Mouse (Mus musculus): ENCODE data around the gene Inf2.

The Inf2 gene

GRCm38 (mm10) chr12:112571064-112571463 lies 17.5 kb upstream of the Inf2 start:
- DNase-seq = no peak

DNA sequence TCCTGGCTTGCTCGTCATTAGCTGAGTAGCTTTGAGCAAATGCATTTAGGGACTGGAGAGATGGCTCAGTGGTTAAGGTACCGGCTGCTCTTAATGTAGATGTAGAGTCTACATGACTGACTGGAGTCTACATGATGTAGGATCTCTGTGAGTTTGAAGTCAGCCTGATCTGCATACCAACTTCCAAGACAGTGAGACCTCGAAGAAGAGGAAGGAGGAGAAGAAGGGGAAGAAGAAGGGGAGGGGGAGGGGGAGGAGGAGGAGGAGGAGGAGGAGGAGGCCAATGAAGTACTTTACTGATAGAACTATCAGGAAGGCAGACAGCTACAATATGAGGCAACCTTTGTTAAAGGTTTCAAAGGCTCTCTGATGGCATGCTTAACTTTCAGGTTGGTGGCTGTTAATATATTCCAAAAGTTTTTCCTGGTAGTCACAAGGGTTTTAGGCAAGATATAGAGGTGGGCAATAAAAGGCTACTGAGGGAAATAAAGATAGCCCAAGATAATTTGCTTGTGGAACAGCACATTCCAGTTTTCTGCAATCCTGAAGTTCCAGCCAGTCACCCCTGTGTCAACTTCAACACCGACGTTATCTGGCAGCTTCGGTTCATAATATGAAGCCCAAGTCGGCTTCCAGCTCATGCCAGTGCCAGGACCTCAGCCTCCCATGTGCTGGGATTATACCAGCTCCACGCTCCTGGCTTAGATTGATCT lies 13.2 kb upstream of the Inf2 start:
- DNase-seq = no peak

DNA sequence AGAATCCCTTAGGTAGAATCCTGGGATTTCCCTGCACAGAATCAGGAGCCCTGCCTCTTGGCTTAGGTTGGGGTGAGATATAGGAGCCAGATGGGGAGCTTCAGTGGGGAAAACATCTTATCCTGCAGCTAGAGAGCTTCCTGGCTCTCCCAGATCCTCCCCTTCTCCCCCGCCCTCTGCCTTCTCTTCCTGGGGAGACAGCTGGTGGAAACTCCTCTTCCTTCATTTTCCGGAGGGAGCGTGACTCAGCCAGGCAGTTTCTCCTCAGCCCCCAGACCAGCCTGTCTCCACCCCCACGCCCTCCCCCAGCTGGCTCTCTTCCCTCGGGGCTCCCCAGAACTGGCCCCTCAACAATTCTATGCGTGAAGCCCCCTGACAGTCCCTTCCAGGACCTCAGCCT lies 12.2 kb upstream of the Inf2 start:
- DNase-seq = no peak

- no peak for DNase-seq
Observed at GRCm38 (mm10) chr12:112576749-112577148, 11.8 kb upstream of the Inf2 start.

- DNase-seq = no peak
Observed at GRCm38 (mm10) chr12:112578296-112579090, 10.1 kb upstream of the Inf2 start.

GRCm38 (mm10) chr12:112579430-112579829 lies 9.2 kb upstream of the Inf2 start:
- no peak for DNase-seq

DNA sequence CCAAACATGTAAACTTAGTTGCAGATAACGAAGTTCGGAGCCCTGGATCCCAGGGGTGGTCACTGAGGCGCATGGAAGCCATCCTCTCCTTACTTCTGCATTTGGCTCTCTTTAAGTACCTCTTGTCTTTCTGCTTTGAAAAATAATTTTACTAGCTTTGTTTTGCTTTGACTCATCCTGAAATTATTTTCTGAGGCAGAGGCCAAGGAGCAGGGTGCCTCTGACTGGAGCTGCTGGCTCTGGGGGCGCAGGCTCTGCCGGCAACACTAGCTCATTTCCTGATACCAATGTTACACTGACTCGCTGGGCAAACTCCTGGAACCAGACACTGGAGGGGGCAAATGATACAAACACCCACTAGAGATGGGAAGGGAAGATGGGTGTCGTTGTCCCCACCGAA lies 8.7 kb upstream of the Inf2 start:
- no peak for DNase-seq

DNA sequence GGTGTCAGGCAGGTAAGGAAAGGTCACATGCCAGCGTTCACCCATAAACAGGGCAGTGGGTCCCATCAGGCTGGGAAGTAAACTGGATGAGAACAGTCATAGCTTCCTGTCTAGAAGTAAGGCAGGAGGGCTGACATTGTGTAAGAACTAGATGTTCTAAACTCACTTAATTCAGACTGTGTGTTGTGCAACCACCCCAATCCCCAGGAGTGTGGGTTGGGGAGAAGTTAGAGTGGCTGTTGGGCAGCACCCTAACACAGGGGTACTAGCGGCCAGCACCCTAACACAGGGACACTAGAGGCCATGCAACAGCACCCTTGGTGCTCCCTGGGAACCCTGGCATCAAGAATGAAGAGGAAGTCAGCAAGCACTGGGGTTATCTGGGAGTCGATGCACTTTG lies 7.5 kb upstream of the Inf2 start:
- DNase-seq = no peak

DNA sequence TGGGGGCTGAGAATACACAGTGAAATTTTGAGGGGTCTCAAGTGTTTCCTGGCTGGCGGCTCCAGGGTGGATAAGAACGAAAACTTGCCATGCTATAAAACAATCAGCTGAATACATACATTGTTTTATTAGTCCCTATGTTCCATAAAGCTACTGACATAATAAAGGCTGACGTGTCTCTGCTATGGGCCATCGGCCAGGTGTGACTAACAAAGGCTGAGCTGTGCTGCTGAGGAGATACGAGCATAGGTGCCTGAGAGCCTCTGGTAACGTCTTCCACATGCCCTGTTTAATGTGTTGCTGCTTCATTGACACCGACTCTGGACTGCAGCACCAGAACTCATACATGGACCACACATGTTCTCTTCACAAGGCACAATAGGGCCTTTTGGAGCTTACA lies 3.6 kb upstream of the Inf2 start:
- no peak for DNase-seq

DNA sequence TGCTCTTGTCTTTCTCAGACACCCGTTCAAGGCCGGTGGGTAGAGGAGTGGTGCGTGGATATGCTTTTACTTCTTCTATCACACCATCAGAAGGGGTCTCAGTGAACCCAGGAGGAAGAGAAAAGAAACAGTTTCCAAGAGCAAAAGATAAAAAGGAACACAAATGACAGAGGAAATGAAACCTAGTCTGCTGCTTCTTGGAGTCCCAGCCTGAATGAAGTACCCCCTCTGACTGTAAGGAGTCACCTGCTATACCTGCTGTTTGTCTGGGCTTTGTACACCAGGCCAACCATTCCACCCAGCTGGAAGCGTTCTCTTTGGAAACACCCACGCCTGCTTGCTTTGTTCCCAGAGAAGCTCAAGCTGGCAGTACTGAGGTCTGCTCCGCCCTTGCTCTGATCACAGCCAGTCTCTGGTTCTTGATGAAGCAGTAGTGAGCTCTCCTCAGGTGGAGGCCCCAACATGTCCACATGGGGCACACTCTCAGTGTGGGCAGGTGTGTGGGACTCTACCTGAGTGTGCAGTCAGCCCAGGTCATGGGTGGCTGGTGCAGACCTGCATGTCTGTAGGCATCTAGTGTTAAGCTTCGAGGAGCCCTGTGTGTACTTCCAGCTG lies 2.6 kb upstream of the Inf2 start:
- no peak for DNase-seq

DNA sequence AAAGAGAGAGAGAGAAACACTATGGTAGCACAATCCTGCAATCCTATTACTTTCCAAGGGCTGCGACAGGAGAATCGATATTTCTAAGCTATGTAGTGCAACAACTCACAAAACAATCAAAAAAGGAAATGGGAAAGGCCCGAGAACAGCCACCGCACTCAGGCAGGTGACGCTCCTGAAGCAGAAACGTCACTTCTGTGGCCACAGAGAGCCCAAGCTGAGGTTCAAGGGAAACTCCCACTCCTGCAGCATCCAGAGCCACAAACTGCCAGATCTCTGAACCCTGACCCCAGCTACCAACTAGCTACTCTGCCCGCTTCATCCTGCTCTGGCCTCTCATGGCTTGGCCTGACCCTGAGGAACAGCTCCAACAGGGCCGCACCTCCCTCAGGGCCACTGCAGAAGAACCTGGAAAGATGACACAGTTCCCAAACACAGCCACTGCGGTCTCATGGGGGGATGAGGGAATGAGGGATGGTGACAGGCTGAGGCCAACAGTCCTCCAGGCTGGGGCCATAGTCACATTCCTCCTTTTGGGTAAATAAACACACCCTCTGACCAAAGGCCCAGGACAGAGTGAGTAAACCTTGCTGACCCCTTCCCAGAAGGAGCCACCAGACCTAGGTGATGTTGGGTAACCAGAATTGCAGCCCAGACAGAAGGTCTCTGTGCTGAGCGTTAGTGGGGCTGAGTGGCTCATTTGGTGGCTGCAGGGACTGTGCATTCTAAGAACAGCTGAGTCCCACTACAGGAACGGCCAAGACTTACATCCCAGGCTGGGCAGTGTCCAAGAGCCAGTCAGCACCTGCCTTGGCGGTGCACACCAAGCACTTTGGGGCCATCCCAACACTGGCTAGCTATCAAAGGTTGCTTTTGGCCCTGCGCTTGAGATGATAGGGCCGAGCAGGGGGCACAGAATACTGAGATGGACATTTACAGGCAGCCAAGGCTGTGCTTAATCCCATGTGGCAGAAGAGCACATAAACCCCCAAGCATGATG lies 1.2 kb upstream of the Inf2 start:
- DNase-seq = peak; percentile 64

GRCm38 (mm10) chr12:112589491-112590191 lies 1.1 kb downstream of the Inf2 start:
- peak; percentile 49 for DNase-seq

GRCm38 (mm10) chr12:112590566-112591239 lies 2.1 kb downstream of the Inf2 start:
- peak; percentile 96 for DNase-seq

- DNase-seq = no peak
Observed at GRCm38 (mm10) chr12:112591240-112591639, 2.7 kb downstream of the Inf2 start.

- DNase-seq = peak; percentile 23
Observed at GRCm38 (mm10) chr12:112591730-112592129, 3.1 kb downstream of the Inf2 start.

DNA sequence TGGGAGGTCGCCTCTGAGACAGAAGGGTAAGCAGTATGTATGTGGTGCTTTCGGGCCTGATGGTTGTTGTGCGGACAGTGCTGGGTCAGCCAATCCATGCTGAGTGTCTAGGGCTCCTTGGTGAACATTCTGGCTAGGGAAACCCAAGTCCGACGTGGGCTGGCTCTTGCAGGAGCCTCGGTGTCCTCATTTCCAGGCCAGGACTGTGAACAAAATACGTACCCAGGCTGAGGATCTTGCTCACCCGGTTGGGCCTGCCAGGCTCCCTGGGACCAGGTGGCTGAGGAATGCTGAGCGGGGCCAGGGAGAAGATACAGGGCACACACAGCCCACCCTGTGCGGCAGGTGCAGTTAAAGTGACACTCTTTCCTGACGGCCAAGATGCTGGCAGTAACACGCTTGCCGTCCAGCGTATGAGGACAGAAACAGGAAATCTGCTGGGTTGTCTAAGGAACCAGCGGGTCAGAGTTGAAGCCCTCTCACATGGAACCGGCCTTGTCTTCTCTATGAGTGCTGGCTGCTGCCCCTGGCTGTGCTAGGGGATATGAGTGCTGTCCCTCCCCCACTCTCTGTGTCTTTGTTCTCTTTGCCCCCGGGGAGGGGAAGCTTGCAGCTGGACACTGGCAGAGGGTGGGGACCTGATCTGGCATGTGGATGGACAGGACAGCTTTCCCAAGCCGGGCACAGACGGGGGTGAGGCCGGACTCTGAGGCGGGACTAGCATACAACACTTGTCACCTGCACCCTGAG lies 4.6 kb downstream of the Inf2 start:
- DNase-seq = peak; percentile 43

DNA sequence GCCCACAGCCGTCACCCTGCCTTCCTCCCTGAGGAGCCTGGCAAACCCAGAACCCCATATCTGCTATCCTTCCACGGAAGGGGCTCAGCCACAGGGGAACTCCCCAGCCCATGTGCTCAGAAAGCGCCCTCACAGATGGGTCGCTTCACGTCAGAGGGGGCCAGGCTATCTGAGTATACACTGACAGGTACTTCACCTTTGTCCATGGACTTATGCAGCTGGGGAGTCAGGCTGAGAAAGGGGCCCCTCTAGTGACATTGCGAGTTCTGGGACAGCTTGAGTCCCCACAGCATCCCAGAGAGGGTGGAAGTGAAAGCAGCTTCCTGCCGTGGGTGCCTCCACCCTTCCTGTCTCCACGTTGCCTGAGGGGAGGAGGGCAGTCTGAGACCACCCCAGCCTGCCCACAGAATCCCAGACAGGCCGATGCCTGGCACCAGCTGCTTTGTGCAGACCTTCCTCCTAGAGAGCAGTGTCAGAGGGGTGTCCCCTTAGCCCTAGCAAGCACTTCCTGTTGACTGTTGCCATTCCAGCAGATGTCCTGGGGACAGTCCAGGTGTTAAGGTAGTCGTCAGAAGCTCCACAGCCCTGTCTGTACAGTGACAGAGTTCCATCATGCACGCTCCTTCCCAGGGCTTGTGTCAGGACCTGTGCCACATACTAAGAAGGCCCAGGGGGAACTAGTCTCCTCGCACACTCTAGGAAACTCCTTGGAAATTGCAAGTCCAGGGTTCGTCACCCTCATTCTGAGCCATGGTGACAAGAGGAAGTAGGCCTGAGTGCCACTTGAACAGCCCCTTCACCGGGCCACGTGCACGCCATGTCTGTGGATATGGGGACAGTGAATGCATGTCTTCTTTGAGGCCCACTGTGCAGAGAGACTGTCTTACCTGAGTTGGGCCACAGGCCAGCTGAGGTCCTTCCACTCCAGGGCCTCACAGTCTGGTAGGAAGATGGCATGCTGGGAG lies 5.6 kb downstream of the Inf2 start:
- no peak for DNase-seq

GRCm38 (mm10) chr12:112594989-112595388 lies 6.4 kb downstream of the Inf2 start:
- peak; percentile 36 for DNase-seq

GRCm38 (mm10) chr12:112595626-112596025 lies 7.0 kb downstream of the Inf2 start:
- DNase-seq = no peak

Measured in cerebellum, adult 11-12 months (tissue).